Mouse (Mus musculus) small intestine, adult 2 months (tissue): Measurements from ENCODE around the gene Tnfrsf11a.

ENCODE experiments used
- CTCF ChIP-seq: fragments of 200-500 bp; IDR thresholded peaks from 2 replicates; pipeline ENCODE4 v1.5.1; 2012; ENCODE audit warnings: low read depth, mild to moderate bottlenecking, control low read depth, inconsistent platforms, low read length, moderate library complexity, mixed read lengths; ENCODE audit not compliant: insufficient replicate concordance, insufficient read length; ENCODE audit errors: extremely low read depth
- POLR2A ChIP-seq: fragments of 200-500 bp; IDR thresholded peaks from 2 replicates; pipeline ENCODE4 v1.6.1; 2012; ENCODE audit warnings: low read depth, mild to moderate bottlenecking, control low read depth, inconsistent platforms, low read length, moderate library complexity

- TF ChIP-seq CTCF: no peak
- TF ChIP-seq POLR2A: no peak
Observed at GRCm38 (mm10) chr1:105768397-105768796, 12.1 kb upstream of the Tnfrsf11a start.
